Mouse (Mus musculus): ENCODE measurements at regions not wholly inside any gene's neighbourhood (a gene's known extent, or its start where the extent isn't known, plus 50 kb on each side); places are given as distances from the start of the nearest gene placed in this dataset.

- no peaks in the 10 kb centered on the region for H3K9me3 ChIP-seq (replicated peaks; ENCODE audit: low read length)
- DNase-seq (ENCODE audit: extremely low read depth) = no peak
- no peak for TF ChIP-seq EP300 (IDR thresholded peaks at IDR 0.05; ENCODE audit: low read length)
- no peak for TF ChIP-seq CHD2 (IDR thresholded peaks at IDR 0.05; ENCODE audit: low read length)
- no peak for TF ChIP-seq UBTF (IDR thresholded peaks at IDR 0.05; ENCODE audit: low read depth, low read length)
- TF ChIP-seq MAX (IDR thresholded peaks at IDR 0.05; ENCODE audit: low read length) = no peak
- TF ChIP-seq POLR2AphosphoS2 (IDR thresholded peaks at IDR 0.05; ENCODE audit: low read depth, low read length) = no peak
- no peak for TF ChIP-seq NELFE (IDR thresholded peaks at IDR 0.05; ENCODE audit: low read depth, low read length)
- TF ChIP-seq MYC (IDR thresholded peaks at IDR 0.05; ENCODE audit: low read depth, low read length) = no peak
- TF ChIP-seq USF1 (IDR thresholded peaks at IDR 0.05; ENCODE audit: low read depth, low read length) = no peak
- TF ChIP-seq SMC3 (IDR thresholded peaks at IDR 0.05; ENCODE audit: low read depth, low read length) = no peak
- no peak for TF ChIP-seq JUND (conservative IDR thresholded peaks at IDR 0.05; ENCODE audit: low read depth, low read length)
- TF ChIP-seq TCF12 (IDR thresholded peaks at IDR 0.05; ENCODE audit: low read depth, low read length) = no peak
- TF ChIP-seq ZMIZ1 (IDR thresholded peaks at IDR 0.05; ENCODE audit: low read depth, low read length) = no peak
- no peak for TF ChIP-seq PAX5 (IDR thresholded peaks at IDR 0.05; ENCODE audit: low read length)
- dilution Hi-C loops (cut with MboI; ENCODE audit: extremely low pct_ligation_motif_present, extremely low pct_unique_long_range_greater_than_20kb, low sequenced_read_pairs) = no loop called here
- no peak overlapping the region for H3K27ac ChIP-seq (ENCODE audit: insufficient read depth, low read depth)
- no peak overlapping the region for H3K4me2 ChIP-seq (ENCODE audit: insufficient read depth, low read depth, poor library complexity, severe bottlenecking)
- no peaks in the 10 kb centered on the region for H3K27me3 ChIP-seq (replicated peaks)
- in situ Hi-C loops (cut with MboI; ENCODE audit: low pct_ligation_motif_present, low pct_unique_long_range_greater_than_20kb, low sequenced_read_pairs) = no loop called here
- no peak overlapping the region for H3K4me3 ChIP-seq (replicated peaks in 1 of 3; ENCODE audit: low read depth in 2 of 3, low read length in 2 of 3, poor library complexity in 1 of 3)
- no peak overlapping the region for H3K9ac ChIP-seq (ENCODE audit: insufficient read depth, low read depth)
- no peaks in the 10 kb centered on the region for H3K4me1 ChIP-seq (ENCODE audit: control insufficient read depth in 1 of 2, insufficient read depth in 2 of 2)
- H3K36me3 ChIP-seq (replicated peaks in 1 of 2; ENCODE audit: control insufficient read depth in 1 of 2, insufficient read depth in 1 of 2, low read length in 1 of 2) = no peaks in the 10 kb centered on the region
- no peaks in the 10 kb centered on the region for H3K79me2 ChIP-seq (replicated peaks; ENCODE audit: control insufficient read depth, extremely low read depth, insufficient read depth, poor library complexity, severe bottlenecking)
These were observed 553.7 kb downstream of the Ndufa4 start for GRCm38 (mm10) chr6:11353599-11353998.

GRCm38 (mm10) chr6:11334137-11334536 is 573.2 kb downstream of the Ndufa4 start:
- Histone ChIP-seq H3K9ac (ENCODE audit: insufficient read depth, low read depth) (no peak overlapping the region), H3K27ac (ENCODE audit: insufficient read depth, low read depth) (no peak overlapping the region), H3K9me3 (replicated peaks; ENCODE audit: low read length) (no peaks in the 10 kb centered on the region), H3K4me3 (replicated peaks in 1 of 3; ENCODE audit: low read depth in 2 of 3, low read length in 2 of 3, poor library complexity in 1 of 3) (no peak overlapping the region), H3K79me2 (replicated peaks; ENCODE audit: control insufficient read depth, extremely low read depth, insufficient read depth, poor library complexity, severe bottlenecking) (no peaks in the 10 kb centered on the region), H3K27me3 (replicated peaks) (no peaks in the 10 kb centered on the region), H3K4me1 (ENCODE audit: control insufficient read depth in 1 of 2, insufficient read depth in 2 of 2) (no peaks in the 10 kb centered on the region), H3K4me2 (ENCODE audit: insufficient read depth, low read depth, poor library complexity, severe bottlenecking) (no peak overlapping the region), H3K36me3 (replicated peaks in 1 of 2; ENCODE audit: control insufficient read depth in 1 of 2, insufficient read depth in 1 of 2, low read length in 1 of 2) (no peaks in the 10 kb centered on the region)
- dilution Hi-C loops (cut with MboI; ENCODE audit: extremely low pct_ligation_motif_present, extremely low pct_unique_long_range_greater_than_20kb, low sequenced_read_pairs) (no loop called here), in situ Hi-C loops (cut with MboI; ENCODE audit: low pct_ligation_motif_present, low pct_unique_long_range_greater_than_20kb, low sequenced_read_pairs) (no loop called here)
- no peak for TF ChIP-seq NELFE (IDR thresholded peaks at IDR 0.05; ENCODE audit: low read depth, low read length)
- TF ChIP-seq TCF12 (IDR thresholded peaks at IDR 0.05; ENCODE audit: low read depth, low read length) = no peak
- TF ChIP-seq MAZ (IDR thresholded peaks at IDR 0.05; ENCODE audit: low read depth, low read length) = no peak
- no peak for TF ChIP-seq POLR2A (IDR thresholded peaks at IDR 0.05; ENCODE audit: low read depth, low read length)
- no peak for TF ChIP-seq EP300 (IDR thresholded peaks at IDR 0.05; ENCODE audit: low read length)
- TF ChIP-seq NRF1 (IDR thresholded peaks at IDR 0.05; ENCODE audit: low read depth, low read length) = no peak
- TF ChIP-seq GABPA (IDR thresholded peaks at IDR 0.05; ENCODE audit: insufficient replicate concordance, low read depth, low read length) = no peak
- TF ChIP-seq ETS1 (conservative IDR thresholded peaks at IDR 0.05; ENCODE audit: low read depth, low read length) = no peak
- no peak for TF ChIP-seq KAT2A (IDR thresholded peaks at IDR 0.05; ENCODE audit: insufficient replicate concordance, low read length)
- no peak for DNase-seq (ENCODE audit: extremely low read depth)
